Mouse (Mus musculus) embryo, embryonic 10.5 days (tissue): ENCODE data around the gene Olfr1418.
"Not testable (repeated sequence)": the region's sequence is repeated elsewhere in the genome, so short reads cannot be mapped to it uniquely, and the experiment has no call there.

Source experiments
- DNase-seq: peaks from one replicate; pipeline ENCODE4 v3.0.0-alpha.2; 2015; ENCODE audit warnings: low spot score

Gene Olfr1418

GRCm38 (mm10) chr19:11860966-11861365 is at the start of gene Olfr1418:
Gene Olfr1418 (minus strand): TSS chr19:11861066.
- no peak for DNase-seq

GRCm38 (mm10) chr19:11886265-11886664 is 25.4 kb upstream of the Olfr1418 start, which contains the start of gene Olfr1420:
Gene Olfr1420 (plus strand): TSS chr19:11886565.
- no peak for DNase-seq

GRCm38 (mm10) chr19:11878404-11878803 is 17.5 kb upstream of the Olfr1418 start:
- not testable (repeated sequence) for DNase-seq

- no peak for DNase-seq
Measured at GRCm38 (mm10) chr19:11875006-11875405, 14.1 kb upstream of the Olfr1418 start, which contains the start of gene Olfr1419. Gene Olfr1419 (minus strand): TSS chr19:11875106.

GRCm38 (mm10) chr19:11867837-11868236 is 7.0 kb upstream of the Olfr1418 start:
- no peak for DNase-seq

- no peak for DNase-seq
Measured at GRCm38 (mm10) chr19:11856506-11856905, 4.4 kb downstream of the Olfr1418 start.

GRCm38 (mm10) chr19:11854821-11855220 is 6.0 kb downstream of the Olfr1418 start:
- DNase-seq, result no peak

- DNase-seq, result no peak
Measured at GRCm38 (mm10) chr19:11852652-11853051, 8.2 kb downstream of the Olfr1418 start.

GRCm38 (mm10) chr19:11846333-11846732 is 14.5 kb downstream of the Olfr1418 start:
- DNase-seq, result no peak

- DNase-seq, result no peak
Measured at GRCm38 (mm10) chr19:11839119-11839518, 21.7 kb downstream of the Olfr1418 start, which contains the start of gene Olfr1417. Gene Olfr1417 (minus strand): TSS chr19:11839219.

- no peak for DNase-seq
Measured at GRCm38 (mm10) chr19:11823346-11824065, 37.4 kb downstream of the Olfr1418 start.

- DNase-seq, result no peak
Measured at GRCm38 (mm10) chr19:11820211-11820610, 40.7 kb downstream of the Olfr1418 start.

- peak; percentile 94 for DNase-seq
Measured at GRCm38 (mm10) chr19:11819800-11820199, 41.1 kb downstream of the Olfr1418 start.

GRCm38 (mm10) chr19:11819143-11819700 is 41.6 kb downstream of the Olfr1418 start, which contains the start of gene Stx3:
Gene Stx3 (minus strand): TSS chr19:11819403.
- DNase-seq, result peak; percentile 42

GRCm38 (mm10) chr19:11818199-11819142 is 42.4 kb downstream of the Olfr1418 start:
- peak; percentile 47 for DNase-seq

GRCm38 (mm10) chr19:11817586-11817985 is 43.3 kb downstream of the Olfr1418 start:
- peak; percentile 32 for DNase-seq

- no peak for DNase-seq
Measured at GRCm38 (mm10) chr19:11816706-11817105, 44.2 kb downstream of the Olfr1418 start.

GRCm38 (mm10) chr19:11814742-11815333 is 46.0 kb downstream of the Olfr1418 start:
- no peak for DNase-seq

- peak; percentile 32 for DNase-seq
Measured at GRCm38 (mm10) chr19:11813649-11814048, 47.2 kb downstream of the Olfr1418 start.

GRCm38 (mm10) chr19:11813136-11813535 is 47.7 kb downstream of the Olfr1418 start:
- DNase-seq, result no peak

GRCm38 (mm10) chr19:11811688-11812365 is 49.0 kb downstream of the Olfr1418 start:
- peak; percentile 68 for DNase-seq
